Mouse (Mus musculus) forebrain, embryonic 16.5 days (tissue): ENCODE data around the gene Cmtm8. TPM values are rescaled to one million over a fixed set of nuclear protein-coding genes. Genes with fewer than 3 reads are reported as not detected.

Experiments
- ATAC-seq: fragments of 200-750 bp; cut with Nextera tagmentation; 2 replicates; pipeline ENCODE4 v1.8.0; 2017; ENCODE audit warnings: mild to moderate bottlenecking, moderate library complexity
- H3K27ac ChIP-seq: fragments of 300-500 bp; sonication (generic); 2 replicates; pipeline ENCODE4 v1.5.1; 2014; ENCODE audit warnings: low read length, control low read depth
- H3K27me3 ChIP-seq: fragments of 300-500 bp; sonication (generic); replicated peaks from 2 replicates; pipeline ENCODE4 v1.6.1; 2014; ENCODE audit warnings: low read length; ENCODE audit not compliant: control insufficient read depth, insufficient read depth
- H3K36me3 ChIP-seq: fragments of 300-500 bp; sonication (generic); 2 replicates; pipeline ENCODE4 v1.6.1; 2014; ENCODE audit not compliant: control insufficient read depth, insufficient read depth
- H3K4me1 ChIP-seq: fragments of 300-500 bp; sonication (generic); replicated peaks from 2 replicates; pipeline ENCODE4 v1.6.1; 2014; ENCODE audit warnings: low read length; ENCODE audit not compliant: control insufficient read depth, insufficient read depth
- H3K4me2 ChIP-seq: fragments of 300-500 bp; sonication (generic); 2 replicates; pipeline ENCODE4 v1.6.1; 2014; ENCODE audit warnings: mild to moderate bottlenecking, low read length, control low read depth
- H3K4me3 ChIP-seq: fragments of 300-500 bp; sonication (generic); replicated peaks from 2 replicates; pipeline ENCODE4 v1.5.1; 2014; ENCODE audit warnings: mild to moderate bottlenecking, low read length, control low read depth
- H3K9ac ChIP-seq: fragments of 300-500 bp; sonication (generic); replicated peaks from 2 replicates; pipeline ENCODE4 v1.6.1; 2014; ENCODE audit warnings: low read depth, low read length, control low read depth
- H3K9me3 ChIP-seq: fragments of 300-500 bp; sonication (generic); 2 replicates; pipeline ENCODE4 v1.6.1; 2016; ENCODE audit warnings: low read length; ENCODE audit not compliant: control insufficient read depth
- WGBS: fragments of 180-500 bp; shearing (Covaris S2); extraction: QIAGEN DNeasy Blood & Tissue Kit; methylation state at CpG from one replicate; pipeline ENCODE4 v1.1.7; 2014; 5-methylcytosine and 5-hydroxymethylcytosine counted together
- polyA plus RNA-seq: library from polyadenylated mRNA; unstranded; fragments of >200 nt; fragmentation: Nextera tagmentation; extraction: Ambion mirVana; gene quantifications from 2 replicates; pipeline ENCODE4 v1.2.1, GENCODE M21; 2015

The Cmtm8 gene
- polyA plus RNA-seq, 1 experiment from 2014 or later = 8.2 TPM

DNA sequence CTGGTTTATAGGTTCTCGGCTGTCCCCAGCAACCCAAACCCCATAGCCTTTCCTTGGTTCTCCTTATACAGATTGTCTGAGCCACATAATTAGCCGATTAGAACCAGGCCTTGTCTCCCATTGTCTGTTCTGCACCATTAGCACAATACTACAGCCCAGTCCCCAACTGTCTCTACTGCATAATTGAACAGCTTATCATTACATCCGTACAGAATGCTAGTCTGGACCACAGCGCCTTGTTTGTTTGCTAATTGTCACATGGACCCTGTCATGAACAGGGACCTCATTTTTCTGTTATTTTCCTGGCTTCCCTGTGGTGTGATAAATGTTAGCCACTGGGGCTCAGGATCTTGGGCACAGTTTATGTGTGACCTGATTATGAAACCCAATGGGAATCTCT lies 84.1 kb downstream of the Cmtm8 start:
- Histone ChIP-seq H3K4me2 (no peak overlapping the region), H3K27me3 (no peaks in the 10 kb centered on the region), H3K9ac (no peak overlapping the region), H3K9me3 (no peaks in the 10 kb centered on the region), H3K27ac (no peak overlapping the region), H3K4me3 (no peak overlapping the region), H3K36me3 (no peaks in the 10 kb centered on the region), H3K4me1 (peaks cover 3% of the 10 kb centered on the region; the same call in 1 of the 2 replicates)
- WGBS = 44% methylated on average over 4 of the region's 4 CpGs
- 0 out of 2 replicates have a peak, but pooled peaks have one; percentile 18 for ATAC-seq

DNA sequence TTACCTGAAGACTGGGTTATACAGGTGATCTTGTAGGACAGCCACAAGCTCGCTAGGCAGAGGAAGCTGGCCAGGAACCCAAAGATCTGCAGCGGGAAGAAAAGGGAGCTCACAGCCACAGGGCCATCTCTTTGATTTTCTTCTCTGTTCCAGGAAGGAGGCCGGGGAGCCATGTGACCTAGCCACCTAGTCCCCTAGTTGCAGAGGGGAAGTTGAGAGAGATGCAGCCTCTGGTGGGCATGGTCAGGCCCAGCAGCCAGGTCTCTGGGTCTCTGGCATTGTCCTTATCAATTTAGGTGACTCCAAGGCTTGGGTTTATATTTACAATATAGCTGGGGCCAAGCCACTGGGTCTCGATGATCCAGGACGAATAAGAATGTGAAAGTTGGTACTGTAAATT lies 85.2 kb downstream of the Cmtm8 start:
- Histone ChIP-seq H3K9me3 (no peaks in the 10 kb centered on the region), H3K4me3 (no peak overlapping the region), H3K9ac (no peak overlapping the region), H3K27me3 (no peaks in the 10 kb centered on the region), H3K27ac (no peak overlapping the region), H3K4me2 (no peak overlapping the region), H3K4me1 (peaks cover 3% of the 10 kb centered on the region; the same call in 1 of the 2 replicates), H3K36me3 (no peaks in the 10 kb centered on the region)
- ATAC-seq = no peak
- 86% methylated on average over 5 of the region's 5 CpGs for WGBS

DNA sequence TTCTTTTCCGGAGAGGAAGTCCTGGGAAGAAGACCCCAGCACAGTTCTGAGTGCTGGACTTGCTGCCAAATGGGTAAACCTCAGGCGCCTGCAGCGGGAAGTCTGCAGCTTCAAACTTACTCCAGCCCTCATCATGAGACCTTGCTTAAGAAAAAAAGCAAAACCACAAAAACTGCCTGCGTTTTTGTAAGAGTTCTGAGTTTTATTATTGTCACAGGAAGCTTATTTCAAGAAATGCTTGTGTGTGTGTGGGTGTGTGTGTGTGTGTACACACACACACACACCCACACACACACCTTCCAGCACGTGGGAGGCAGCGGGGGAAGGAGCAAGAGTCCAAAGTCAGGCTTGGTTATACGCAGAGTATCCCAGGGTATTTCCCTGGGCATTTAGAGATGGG lies 85.7 kb downstream of the Cmtm8 start:
- Histone ChIP-seq H3K4me2 (no peak overlapping the region), H3K4me3 (no peak overlapping the region), H3K27ac (no peak overlapping the region), H3K36me3 (no peaks in the 10 kb centered on the region), H3K9me3 (no peaks in the 10 kb centered on the region), H3K9ac (no peak overlapping the region), H3K4me1 (peaks cover 3% of the 10 kb centered on the region; the same call in 1 of the 2 replicates), H3K27me3 (no peaks in the 10 kb centered on the region)
- ATAC-seq = no peak
- 90% methylated on average over 7 of the region's 7 CpGs for WGBS

DNA sequence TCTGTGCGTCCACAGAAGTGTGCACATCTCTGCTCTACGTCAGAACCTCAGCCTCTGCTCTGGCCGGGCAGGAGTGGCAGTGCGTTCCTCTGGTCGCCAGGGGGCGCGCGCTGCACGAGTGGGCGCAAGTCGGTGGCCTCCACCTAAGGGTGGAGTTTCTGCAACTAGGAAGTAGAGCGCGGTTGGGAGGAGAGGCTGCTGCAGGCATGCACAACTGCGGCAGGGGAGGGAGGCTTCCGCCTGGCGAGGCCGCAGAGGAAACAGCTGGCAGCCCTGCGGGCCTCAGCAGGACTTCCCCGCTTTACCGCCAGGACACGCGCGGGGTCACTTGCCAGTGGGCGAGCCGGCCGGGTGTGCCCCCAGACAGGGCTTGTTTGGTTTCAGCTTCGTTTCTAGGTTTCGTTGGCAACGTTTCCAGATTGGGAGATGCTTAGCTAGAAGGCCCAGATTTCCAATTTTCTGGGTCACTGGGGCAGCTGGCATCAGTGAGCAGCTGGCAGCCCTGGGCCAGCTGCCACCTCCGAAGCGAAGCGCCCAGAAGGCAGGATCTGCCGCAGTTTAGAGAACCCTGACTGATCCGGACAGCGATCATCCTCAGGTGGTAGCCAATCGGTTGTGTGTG lies 91.0 kb downstream of the Cmtm8 start:
- Histone ChIP-seq H3K9me3 (no peaks in the 10 kb centered on the region), H3K36me3 (no peaks in the 10 kb centered on the region), H3K27ac (0 out of 2 replicates have a peak overlapping the region, but pooled peaks have one; percentile 38), H3K4me3 (peak overlapping the region; percentile 45), H3K4me1 (peaks cover 7% of the 10 kb centered on the region), H3K4me2 (peak overlapping the region; percentile 59), H3K9ac (peak overlapping the region; percentile 54), H3K27me3 (no peaks in the 10 kb centered on the region)
- peak; percentile 87 for ATAC-seq
- 4% methylated on average over 36 of the region's 36 CpGs for WGBS

DNA sequence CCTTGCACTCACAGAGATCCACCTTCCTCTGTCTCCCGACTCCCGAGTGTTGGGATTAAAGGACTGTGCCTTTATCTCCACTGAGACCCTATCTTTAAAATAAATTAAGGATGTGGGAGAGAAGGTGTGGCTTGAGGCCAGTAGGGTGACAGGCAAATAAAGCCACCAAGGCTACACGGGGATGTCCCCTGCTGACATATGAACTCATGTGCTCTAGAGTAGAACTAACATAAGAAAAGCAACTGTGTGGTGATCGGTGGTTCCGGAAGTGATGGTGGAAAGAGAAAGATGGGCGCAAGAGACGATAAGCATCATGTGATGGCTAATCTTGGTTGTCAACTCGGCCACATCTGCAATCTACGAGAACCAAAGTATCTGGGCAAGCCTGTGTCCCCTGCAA lies 91.6 kb downstream of the Cmtm8 start:
- 76% methylated on average over 9 of the region's 9 CpGs for WGBS
- Histone ChIP-seq H3K9ac (0 out of 2 replicates have a peak overlapping the region, but pooled peaks have one; percentile 16), H3K4me1 (peaks cover 7% of the 10 kb centered on the region), H3K4me3 (no peak overlapping the region), H3K27me3 (no peaks in the 10 kb centered on the region), H3K27ac (no peak overlapping the region), H3K4me2 (peak overlapping the region; percentile 59), H3K36me3 (no peaks in the 10 kb centered on the region), H3K9me3 (no peaks in the 10 kb centered on the region)
- no peak for ATAC-seq

DNA sequence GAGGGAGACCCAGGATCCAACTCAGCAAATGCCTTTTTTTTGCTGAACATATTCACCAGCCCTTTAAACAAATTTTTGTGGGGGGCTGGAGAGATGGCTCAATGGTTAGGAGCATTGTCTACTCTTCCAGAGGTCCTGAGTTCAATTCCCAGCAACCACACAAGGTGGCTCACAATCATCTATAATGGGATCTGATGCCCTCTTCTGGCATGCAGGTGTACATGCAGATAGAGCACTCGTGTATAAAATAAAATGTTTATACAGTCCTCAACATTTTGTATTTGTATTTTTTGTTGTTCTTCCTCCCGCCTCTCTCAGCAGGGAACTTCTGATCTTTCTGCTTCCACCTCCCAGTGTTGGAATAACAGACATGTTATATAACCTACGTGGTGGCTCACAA lies 92.4 kb downstream of the Cmtm8 start:
- H3K36me3 ChIP-seq = no peaks in the 10 kb centered on the region; the same call in 1 of the 2 replicates
- 88% methylated on average over 3 of the region's 3 CpGs for WGBS

DNA sequence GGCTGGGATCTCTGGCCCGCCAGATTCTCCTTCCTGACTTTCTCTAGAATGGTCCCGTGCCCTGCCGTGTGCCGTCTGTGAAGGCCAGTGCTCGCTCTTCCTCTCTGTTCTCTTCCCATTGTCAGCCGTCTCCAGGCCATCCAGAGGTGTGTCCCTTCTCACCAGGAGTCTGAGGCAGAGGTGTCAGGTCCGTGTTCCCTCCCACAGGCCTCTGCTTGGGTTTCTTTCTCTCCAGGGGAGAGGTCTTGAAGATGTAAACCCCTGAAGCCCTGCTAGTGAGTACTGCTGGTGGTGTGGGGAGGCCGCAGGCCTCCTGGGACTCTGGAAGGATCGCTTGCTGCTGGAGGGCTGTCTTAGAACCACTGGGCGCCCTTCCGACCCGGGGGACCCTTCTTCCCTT lies 96.5 kb downstream of the Cmtm8 start:
- no peaks in the 10 kb centered on the region for H3K27me3 ChIP-seq
- ATAC-seq = no peak
- WGBS = 92% methylated on average over 12 of the region's 12 CpGs
- no peaks in the 10 kb centered on the region for H3K9me3 ChIP-seq
- no peaks in the 10 kb centered on the region; the same call in 1 of the 2 replicates for H3K36me3 ChIP-seq
- peaks cover under 1% of the 10 kb centered on the region; the same call in 1 of the 2 replicates for H3K4me1 ChIP-seq
- no peak overlapping the region for H3K4me2 ChIP-seq
- H3K4me3 ChIP-seq = no peak overlapping the region
- no peak overlapping the region for H3K9ac ChIP-seq
- no peak overlapping the region for H3K27ac ChIP-seq

More for the DNA sequence above, 92.4 kb downstream of the Cmtm8 start:
- no peak overlapping the region for H3K27ac ChIP-seq
- H3K4me1 ChIP-seq = peaks cover 7% of the 10 kb centered on the region
- H3K4me2 ChIP-seq = no peak overlapping the region
- no peak overlapping the region for H3K9ac ChIP-seq
- no peak overlapping the region for H3K4me3 ChIP-seq
- no peaks in the 10 kb centered on the region for H3K9me3 ChIP-seq
- ATAC-seq = no peak
- no peaks in the 10 kb centered on the region for H3K27me3 ChIP-seq

DNA sequence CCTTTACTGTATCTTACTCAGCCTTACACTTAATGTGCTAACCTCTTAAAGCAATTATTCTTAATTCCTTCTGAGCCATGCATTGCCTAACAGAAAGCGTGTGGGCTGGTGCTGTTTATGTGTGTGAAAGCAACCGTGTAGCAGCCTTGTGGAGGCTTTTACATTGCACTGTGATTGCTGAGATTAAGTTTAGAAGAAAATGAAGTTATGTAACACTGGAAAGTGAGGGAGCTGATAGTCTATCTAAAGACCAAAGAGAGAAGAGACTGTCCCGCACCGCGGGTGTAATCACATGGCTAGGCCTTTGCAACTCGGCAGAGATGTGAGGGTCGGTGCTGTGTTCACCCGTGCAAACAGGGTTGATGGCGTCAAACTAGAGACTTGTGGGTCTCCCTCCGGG lies 96.9 kb downstream of the Cmtm8 start:
- H3K9me3 ChIP-seq = no peaks in the 10 kb centered on the region
- no peaks in the 10 kb centered on the region for H3K27me3 ChIP-seq
- H3K4me1 ChIP-seq = no peaks in the 10 kb centered on the region
- ATAC-seq = no peak
- WGBS = 89% methylated on average over 10 of the region's 10 CpGs
- no peak overlapping the region for H3K9ac ChIP-seq
- no peak overlapping the region for H3K27ac ChIP-seq
- H3K4me3 ChIP-seq = no peak overlapping the region
- no peaks in the 10 kb centered on the region; the same call in 1 of the 2 replicates for H3K36me3 ChIP-seq
- no peak overlapping the region for H3K4me2 ChIP-seq

DNA sequence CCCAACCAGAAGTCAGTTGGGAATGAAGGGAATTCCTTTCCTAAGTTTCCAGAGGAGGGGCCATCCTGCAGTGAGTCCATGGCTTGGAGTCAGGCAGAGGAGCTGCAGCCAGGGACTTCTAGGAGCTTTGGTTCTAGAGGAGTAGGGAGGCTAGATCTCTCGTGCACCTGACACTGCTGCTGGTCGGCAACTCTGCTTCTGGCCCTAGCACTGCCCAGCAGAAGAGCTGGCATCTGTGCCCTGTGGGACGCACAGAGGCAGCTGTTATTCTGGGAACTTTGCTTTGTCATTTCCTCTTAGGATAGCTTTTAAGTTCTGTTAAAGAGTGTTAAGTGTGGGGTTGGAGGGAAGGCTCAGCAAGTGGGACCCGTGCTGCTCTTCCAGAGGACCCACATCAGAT lies 98.3 kb downstream of the Cmtm8 start:
- Histone ChIP-seq H3K9ac (no peak overlapping the region), H3K27ac (no peak overlapping the region), H3K4me1 (no peaks in the 10 kb centered on the region), H3K27me3 (no peaks in the 10 kb centered on the region), H3K4me2 (no peak overlapping the region), H3K4me3 (no peak overlapping the region), H3K9me3 (no peaks in the 10 kb centered on the region), H3K36me3 (no peaks in the 10 kb centered on the region; the same call in 1 of the 2 replicates)
- 88% methylated on average over 4 of the region's 4 CpGs for WGBS
- ATAC-seq = no peak
